Mouse (Mus musculus) heart, embryonic 11.5 days (tissue): Measurements from ENCODE around the gene Rph3al. TPM values are rescaled to one million over a fixed set of nuclear protein-coding genes. Genes with fewer than 3 reads are reported as not detected.

ENCODE experiments used
- ATAC-seq: fragments of 200-750 bp; cut with Nextera tagmentation; replicated peaks from 2 replicates; pipeline ENCODE4 v1.8.0; 2017; ENCODE audit warnings: moderate library complexity; ENCODE audit not compliant: insufficient number of reproducible peaks, low FRiP score, low TSS enrichment
- H3K27ac ChIP-seq: fragments of 300-500 bp; sonication (generic); 2 replicates; pipeline ENCODE4 v1.5.1; 2014; ENCODE audit warnings: mild to moderate bottlenecking, low read depth, low read length
- H3K27me3 ChIP-seq: fragments of 300-500 bp; sonication (generic); 2 replicates; pipeline ENCODE4 v1.6.1; 2014; ENCODE audit warnings: mild to moderate bottlenecking, low read length, mixed read lengths; ENCODE audit not compliant: control insufficient read depth, insufficient read depth
- H3K36me3 ChIP-seq: fragments of 300-500 bp; sonication (generic); 2 replicates; pipeline ENCODE4 v1.6.1; 2014; ENCODE audit warnings: mild to moderate bottlenecking, low read length, moderate library complexity, mixed read lengths; ENCODE audit not compliant: control insufficient read depth, insufficient read depth
- H3K4me1 ChIP-seq: fragments of 300-500 bp; sonication (generic); 2 replicates; pipeline ENCODE4 v1.6.1; 2014; ENCODE audit warnings: low read length; ENCODE audit not compliant: control insufficient read depth, insufficient read depth
- H3K4me2 ChIP-seq: fragments of 300-500 bp; sonication (generic); 2 replicates; pipeline ENCODE4 v1.6.1; 2014; ENCODE audit warnings: mild to moderate bottlenecking, moderate library complexity
- H3K4me3 ChIP-seq: fragments of 300-500 bp; sonication (generic); 2 replicates; pipeline ENCODE4 v1.5.1; 2014; ENCODE audit warnings: low read depth, low read length
- H3K9ac ChIP-seq: fragments of 300-500 bp; sonication (generic); 2 replicates; pipeline ENCODE4 v1.6.1; 2014; ENCODE audit warnings: mild to moderate bottlenecking, low read depth, low read length, moderate library complexity
- H3K9me3 ChIP-seq: fragments of 300-500 bp; sonication (generic); replicated peaks from 2 replicates; pipeline ENCODE4 v1.6.1; 2016; ENCODE audit warnings: low read length; ENCODE audit not compliant: control insufficient read depth
- WGBS: fragments of 180-500 bp; shearing (Covaris S2); extraction: QIAGEN DNeasy Blood & Tissue Kit; methylation state at CpG from one replicate; pipeline ENCODE4 v1.1.7; 2014; ENCODE audit not compliant: insufficient replicate concordance; 5-methylcytosine and 5-hydroxymethylcytosine counted together
- polyA plus RNA-seq: library from polyadenylated mRNA; unstranded; fragments of >200 nt; fragmentation: Nextera tagmentation; extraction: Ambion mirVana; gene quantifications from 2 replicates; pipeline ENCODE4 v1.2.1, GENCODE M21; 2014

Rph3al gene
- polyA plus RNA-seq, 1 experiment from 2014 or later, result 4.1 TPM

- no peak overlapping the region for H3K4me3 ChIP-seq
- no peaks in the 10 kb centered on the region for H3K27me3 ChIP-seq
- no peaks in the 10 kb centered on the region for H3K9me3 ChIP-seq
- WGBS, result 49% methylated on average over 3 of the region's 3 CpGs
- no peak overlapping the region for H3K27ac ChIP-seq
- no peaks in the 10 kb centered on the region for H3K4me1 ChIP-seq
- no peak overlapping the region for H3K4me2 ChIP-seq
- no peak for ATAC-seq
- no peak overlapping the region for H3K9ac ChIP-seq
- no peaks in the 10 kb centered on the region for H3K36me3 ChIP-seq
Observed at GRCm38 (mm10) chr11:75841503-75841902, 96.7 kb downstream of the Rph3al start.

- Histone ChIP-seq H3K9me3 (no peaks in the 10 kb centered on the region), H3K4me1 (no peaks in the 10 kb centered on the region), H3K4me2 (no peak overlapping the region), H3K9ac (no peak overlapping the region), H3K36me3 (no peaks in the 10 kb centered on the region), H3K4me3 (no peak overlapping the region), H3K27me3 (no peaks in the 10 kb centered on the region), H3K27ac (no peak overlapping the region)
- no peak for ATAC-seq
- 82% methylated on average over 12 of the region's 12 CpGs for WGBS
Observed at GRCm38 (mm10) chr11:75839536-75840430, 98.4 kb downstream of the Rph3al start.

- H3K4me1 ChIP-seq, result no peaks in the 10 kb centered on the region
- no peak for ATAC-seq
- H3K9ac ChIP-seq, result no peak overlapping the region
- 77% methylated on average over 10 of the region's 10 CpGs for WGBS
- no peaks in the 10 kb centered on the region for H3K27me3 ChIP-seq
- H3K9me3 ChIP-seq, result no peaks in the 10 kb centered on the region
- H3K4me2 ChIP-seq, result no peak overlapping the region
- no peak overlapping the region for H3K27ac ChIP-seq
- H3K4me3 ChIP-seq, result no peak overlapping the region
- no peaks in the 10 kb centered on the region for H3K36me3 ChIP-seq
Observed at GRCm38 (mm10) chr11:75838861-75839426, 99.3 kb downstream of the Rph3al start.

GRCm38 (mm10) chr11:75836240-75836610 is 102.0 kb downstream of the Rph3al start:
- no peak for ATAC-seq
- 39% methylated on average over 11 of the region's 11 CpGs for WGBS
- H3K9ac ChIP-seq, result no peak overlapping the region
- H3K4me1 ChIP-seq, result no peaks in the 10 kb centered on the region
- 0 out of 2 replicates have a peak, but pooled peaks cover 4% of the 10 kb centered on the region for H3K27me3 ChIP-seq
- H3K36me3 ChIP-seq, result no peaks in the 10 kb centered on the region
- no peaks in the 10 kb centered on the region for H3K9me3 ChIP-seq
- H3K4me2 ChIP-seq, result no peak overlapping the region
- no peak overlapping the region for H3K27ac ChIP-seq
- H3K4me3 ChIP-seq, result no peak overlapping the region

- no peak for ATAC-seq
- no peaks in the 10 kb centered on the region for H3K4me1 ChIP-seq
- H3K36me3 ChIP-seq, result no peaks in the 10 kb centered on the region
- 77% methylated on average over 11 of the region's 11 CpGs for WGBS
- H3K9me3 ChIP-seq, result no peaks in the 10 kb centered on the region
- 0 out of 2 replicates have a peak, but pooled peaks cover 4% of the 10 kb centered on the region for H3K27me3 ChIP-seq
- no peak overlapping the region for H3K27ac ChIP-seq
- H3K9ac ChIP-seq, result no peak overlapping the region
- H3K4me2 ChIP-seq, result no peak overlapping the region
- H3K4me3 ChIP-seq, result no peak overlapping the region
Observed at GRCm38 (mm10) chr11:75835587-75836239, 102.5 kb downstream of the Rph3al start.

GRCm38 (mm10) chr11:75833081-75833480 is 105.1 kb downstream of the Rph3al start:
- no peak overlapping the region for H3K9ac ChIP-seq
- 76% methylated on average over 6 of the region's 6 CpGs for WGBS
- H3K27ac ChIP-seq, result no peak overlapping the region
- H3K27me3 ChIP-seq, result 0 out of 2 replicates have a peak, but pooled peaks cover 4% of the 10 kb centered on the region
- H3K9me3 ChIP-seq, result no peaks in the 10 kb centered on the region
- ATAC-seq, result no peak
- no peak overlapping the region for H3K4me3 ChIP-seq
- H3K4me2 ChIP-seq, result no peak overlapping the region
- H3K36me3 ChIP-seq, result no peaks in the 10 kb centered on the region
- no peaks in the 10 kb centered on the region for H3K4me1 ChIP-seq

- peaks cover 4% of the 10 kb centered on the region; the same call in 1 of the 2 replicates for H3K27me3 ChIP-seq
- WGBS, result 84% methylated on average over 3 of the region's 3 CpGs
- ATAC-seq, result no peak
- no peaks in the 10 kb centered on the region for H3K9me3 ChIP-seq
- no peaks in the 10 kb centered on the region for H3K4me1 ChIP-seq
- no peak overlapping the region for H3K4me3 ChIP-seq
- no peak overlapping the region for H3K4me2 ChIP-seq
- H3K27ac ChIP-seq, result no peak overlapping the region
- no peak overlapping the region for H3K9ac ChIP-seq
- H3K36me3 ChIP-seq, result no peaks in the 10 kb centered on the region
Observed at GRCm38 (mm10) chr11:75830386-75830785, 107.8 kb downstream of the Rph3al start.

GRCm38 (mm10) chr11:75827414-75827813 is 110.8 kb downstream of the Rph3al start:
- ATAC-seq, result no peak
- no peak overlapping the region for H3K27ac ChIP-seq
- no peaks in the 10 kb centered on the region for H3K36me3 ChIP-seq
- no peak overlapping the region for H3K9ac ChIP-seq
- no peak overlapping the region for H3K4me3 ChIP-seq
- no peaks in the 10 kb centered on the region for H3K4me1 ChIP-seq
- H3K9me3 ChIP-seq, result no peaks in the 10 kb centered on the region
- H3K27me3 ChIP-seq, result peaks cover 18% of the 10 kb centered on the region
- WGBS, result 79% methylated on average over 8 of the region's 8 CpGs
- no peak overlapping the region for H3K4me2 ChIP-seq
